Mouse (Mus musculus) embryonic fibroblast, embryonic 13.5 days (primary cell): ENCODE measurements at regions not wholly inside any gene's neighbourhood (a gene's known extent, or its start where the extent isn't known, plus 50 kb on each side); places are given as distances from the start of the nearest gene placed in this dataset.

ENCODE experiments used
- CTCF ChIP-seq: IDR thresholded peaks from 2 replicates; pipeline ENCODE4 v1.5.1; 2011; ENCODE audit warnings: mild to moderate bottlenecking, control low read depth, low read length, moderate library complexity, borderline replicate concordance; ENCODE audit not compliant: insufficient read depth
- POLR2A ChIP-seq: IDR thresholded peaks from 2 replicates; pipeline ENCODE4 v1.6.1; 2011; ENCODE audit warnings: low read depth, mild to moderate bottlenecking, control low read depth, low read length, moderate library complexity

GRCm38 (mm10) chr11:45789886-45790285, 62.0 kb upstream of the Clint1 start:
- TF ChIP-seq CTCF, result no peak
- TF ChIP-seq POLR2A, result no peak
